Mouse (Mus musculus) frontal cortex, adult 2 months (tissue): ENCODE measurements at regions not wholly inside any gene's neighbourhood (a gene's known extent, or its start where the extent isn't known, plus 50 kb on each side); places are given as distances from the start of the nearest gene placed in this dataset.
A peak's percentile ranks its signal among the peaks of the same experiment; 100 is the strongest.

Experiments
- DNase-seq, 2 experiments: peaks; one replicate each; pipeline ENCODE4 v3.0.0; 2022; ENCODE audit warnings: low spot score in 1 of 2; ENCODE audit errors: extremely low spot score in 1 of 2

- no peak for DNase-seq
Observed at GRCm38 (mm10) chr4:105282681-105283462, 125.7 kb downstream of the Plpp3 start.

- no peak for DNase-seq
Observed at GRCm38 (mm10) chr4:105285431-105286013, 128.4 kb downstream of the Plpp3 start.

GRCm38 (mm10) chr4:105286299-105286698, 129.2 kb downstream of the Plpp3 start:
- DNase-seq = no peak

DNA sequence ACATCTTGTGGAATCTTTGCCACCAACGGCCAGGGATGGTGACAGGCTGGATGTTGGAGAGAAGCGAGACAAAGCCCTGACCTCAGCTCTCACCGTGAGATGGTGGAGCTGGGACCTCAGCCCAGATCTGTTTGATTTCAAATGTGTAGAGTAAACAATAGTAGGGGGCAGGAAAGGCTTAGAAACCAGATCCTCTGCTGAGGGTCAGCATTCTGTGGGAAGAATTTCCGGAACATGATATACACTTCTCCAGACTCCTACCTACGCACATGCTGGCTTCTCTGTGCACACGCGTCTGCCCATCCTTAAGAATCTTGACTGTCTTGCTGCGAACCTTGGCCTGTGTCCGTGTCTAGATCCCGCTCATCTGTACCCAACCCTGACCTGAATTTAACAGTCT, 129.7 kb downstream of the Plpp3 start:
- no peak for DNase-seq

DNA sequence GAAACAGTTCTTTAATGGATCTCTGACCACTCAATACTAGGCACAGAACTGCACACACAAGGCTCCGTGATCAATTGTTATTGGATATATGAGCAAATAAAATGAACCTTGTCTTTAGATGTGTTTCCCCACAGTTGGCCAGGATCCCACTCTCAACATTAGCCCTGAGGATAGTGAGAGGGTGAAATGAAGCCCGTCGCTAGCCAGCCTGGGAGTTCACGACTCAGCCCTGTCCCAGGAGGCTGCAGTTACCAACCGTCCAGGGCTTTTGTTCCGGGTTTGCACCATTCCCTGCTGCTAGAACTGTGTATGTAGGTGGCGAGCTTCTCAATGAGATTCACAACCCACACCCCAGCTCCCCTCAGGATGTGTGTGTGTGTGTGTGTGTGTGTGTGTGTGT, 130.3 kb downstream of the Plpp3 start:
- no peak for DNase-seq

DNA sequence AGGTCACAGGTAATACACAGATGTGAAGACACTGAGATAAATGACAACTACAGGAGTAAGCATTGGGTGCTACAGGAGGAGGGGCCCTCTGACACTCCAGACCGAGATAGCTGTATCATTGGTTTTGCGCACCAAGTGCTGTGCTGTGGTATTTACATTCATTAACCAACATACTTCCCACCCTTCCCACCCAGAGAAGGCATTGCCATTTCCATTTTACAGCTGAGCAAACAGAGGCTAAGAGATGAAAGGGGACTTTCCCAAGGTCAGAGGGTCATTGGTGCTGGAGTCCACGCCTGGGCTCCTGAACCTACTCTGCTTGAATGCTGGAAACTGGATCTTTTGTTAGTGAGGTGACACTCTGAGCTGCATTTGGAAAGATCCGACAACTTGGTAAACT, 132.5 kb downstream of the Plpp3 start:
- DNase-seq = no peak

DNA sequence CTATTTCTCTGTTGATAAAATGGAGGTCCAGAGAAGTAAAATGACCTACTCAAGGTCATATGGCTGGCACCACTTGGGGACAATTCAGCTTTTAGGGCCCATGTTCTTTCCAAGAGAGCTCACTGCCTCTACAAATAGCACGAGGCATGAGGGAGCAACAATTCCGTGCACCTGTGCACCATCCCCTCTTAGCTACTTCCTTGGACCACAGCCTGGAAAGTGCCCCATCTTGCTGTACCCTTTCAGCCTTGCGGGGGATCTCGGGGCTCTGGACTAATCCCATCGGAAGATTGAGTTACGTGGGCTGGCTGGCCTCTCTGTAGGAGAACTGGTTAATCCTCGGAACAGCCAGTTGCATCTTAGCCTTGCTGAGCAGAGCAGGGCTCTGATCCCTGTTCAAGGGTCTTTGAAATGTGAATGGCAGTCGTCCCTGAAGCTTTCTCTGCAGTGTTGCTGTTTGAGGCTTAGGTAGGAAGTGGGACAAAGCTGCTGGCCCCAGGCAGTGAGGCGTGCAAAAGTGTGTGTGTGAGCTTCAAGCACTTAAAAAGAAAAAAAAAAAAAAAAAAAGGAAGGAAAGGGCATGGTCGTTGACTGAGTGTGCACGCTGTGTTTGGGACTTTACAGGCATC, 133.8 kb downstream of the Plpp3 start:
- DNase-seq = no peak

- no peak for DNase-seq
Observed at GRCm38 (mm10) chr4:105291503-105291902, 134.4 kb downstream of the Plpp3 start.

DNA sequence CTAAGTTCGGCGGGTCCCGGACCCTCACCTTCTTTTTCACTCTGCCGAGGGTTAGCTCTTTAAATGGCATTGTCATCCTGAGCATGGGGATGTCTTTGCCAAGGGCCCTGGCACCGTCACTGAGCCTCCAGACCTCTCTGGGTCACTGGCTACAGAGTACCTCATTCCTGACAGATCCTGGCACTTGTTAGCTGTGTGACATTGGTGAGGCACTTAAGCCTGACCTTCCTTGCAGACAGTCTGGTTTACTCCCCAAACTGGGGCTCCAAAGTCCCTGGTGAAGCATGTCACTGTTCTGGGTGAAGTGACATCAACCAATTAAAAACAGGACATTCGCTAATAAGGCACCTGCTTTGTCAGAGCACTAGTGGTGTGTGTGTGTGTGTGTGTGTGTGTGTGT, 142.2 kb downstream of the Plpp3 start:
- DNase-seq = no peak

DNA sequence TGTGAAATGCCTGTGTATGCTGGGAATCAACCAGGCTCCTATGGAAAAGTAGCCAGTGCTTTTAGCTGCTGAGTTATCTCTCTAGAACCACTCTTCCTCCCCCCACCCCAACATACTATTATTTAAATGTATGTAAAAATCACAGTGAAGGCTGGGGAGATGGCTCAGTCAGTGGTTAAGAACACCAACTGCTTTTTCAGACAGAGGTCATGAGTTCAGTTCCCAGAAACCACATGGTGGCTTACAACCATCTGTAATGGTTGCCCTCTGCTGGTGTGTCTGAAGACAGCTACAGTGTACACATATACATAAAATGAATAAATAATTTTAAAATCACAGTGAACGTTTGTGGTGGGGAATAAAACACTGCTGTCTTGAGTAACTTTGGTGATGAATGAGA, 144.4 kb downstream of the Plpp3 start:
- DNase-seq = no peak

DNA sequence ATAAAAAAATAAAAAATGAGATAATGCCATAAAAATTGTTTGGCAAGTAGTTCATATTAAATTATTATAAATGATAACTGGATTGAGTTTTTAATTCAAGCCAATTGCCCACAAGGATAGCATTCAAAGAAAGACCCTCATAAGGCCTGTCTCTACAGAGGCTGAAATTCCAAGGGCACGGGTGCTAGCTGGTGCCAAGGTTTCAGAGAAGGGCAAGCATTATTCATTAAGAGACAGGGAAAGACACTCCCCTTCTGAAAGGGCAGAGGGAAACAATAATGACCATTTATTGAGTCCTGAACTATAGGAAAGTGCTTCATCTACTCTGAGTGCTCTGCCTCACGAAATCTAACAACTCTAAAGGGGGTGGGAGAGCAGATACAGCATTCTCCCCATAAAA, 147.0 kb downstream of the Plpp3 start:
- no peak for DNase-seq

GRCm38 (mm10) chr4:105305931-105306330, 148.8 kb downstream of the Plpp3 start:
- no peak for DNase-seq

DNA sequence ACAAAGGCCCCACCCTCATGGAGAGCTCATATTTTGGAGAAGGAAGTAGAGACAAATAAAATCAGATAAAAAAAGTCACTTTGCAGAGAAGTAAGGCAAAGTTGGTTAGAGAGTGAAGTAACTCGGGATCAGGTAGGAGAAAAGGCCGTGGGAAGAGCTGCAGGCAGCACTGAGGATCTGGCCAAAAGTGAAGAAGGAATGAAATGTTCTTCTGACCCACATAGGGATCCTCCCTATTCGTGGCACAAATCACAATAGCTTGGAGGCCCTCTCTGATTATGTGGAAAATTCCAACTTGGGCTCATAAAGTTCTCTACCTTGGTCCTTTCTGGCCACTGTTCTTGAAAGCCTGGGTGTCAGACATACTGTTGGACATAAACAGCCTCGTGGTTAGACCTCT, 150.2 kb downstream of the Plpp3 start:
- DNase-seq = no peak

DNA sequence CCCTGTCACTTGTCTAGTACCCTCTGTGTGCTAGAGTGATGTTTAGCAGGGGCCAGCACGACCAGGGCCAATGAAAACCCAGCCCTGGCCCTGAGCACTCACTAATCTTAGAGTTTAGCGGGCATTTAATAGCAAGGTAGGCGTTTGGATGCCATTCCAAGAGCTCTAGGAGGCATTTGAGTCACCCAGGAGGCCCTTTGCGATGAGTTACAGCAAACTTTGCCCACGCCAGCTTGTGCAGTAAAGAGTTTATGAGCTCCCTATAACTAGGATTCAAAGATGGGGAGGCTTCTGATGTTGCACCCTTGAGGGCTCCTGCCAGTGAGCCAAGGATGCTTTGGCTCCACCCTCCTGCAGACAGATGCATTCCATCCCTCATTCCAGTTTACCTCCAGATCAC, 150.8 kb downstream of the Plpp3 start:
- DNase-seq = no peak

GRCm38 (mm10) chr4:105308971-105309488, 151.9 kb downstream of the Plpp3 start:
- DNase-seq = no peak

DNA sequence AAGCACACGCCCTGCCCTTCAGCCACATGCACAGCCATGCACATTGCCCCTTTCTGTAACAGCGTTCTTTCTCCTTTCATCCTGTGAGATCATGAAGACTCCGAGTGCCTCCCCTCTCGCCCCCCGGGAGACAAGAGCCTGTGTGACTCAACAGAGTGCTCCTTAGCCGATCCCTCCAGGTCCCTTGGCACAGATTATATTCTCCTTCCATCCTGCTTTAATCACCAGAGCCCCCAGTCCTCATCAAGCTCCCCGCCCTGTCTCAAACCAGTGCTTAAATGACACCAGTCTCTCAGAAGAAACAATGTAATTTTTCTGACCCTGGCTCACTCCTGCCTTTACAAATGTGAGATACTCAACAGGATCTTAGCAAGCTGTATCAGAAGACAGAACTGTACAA, 155.5 kb downstream of the Plpp3 start:
- no peak for DNase-seq

DNA sequence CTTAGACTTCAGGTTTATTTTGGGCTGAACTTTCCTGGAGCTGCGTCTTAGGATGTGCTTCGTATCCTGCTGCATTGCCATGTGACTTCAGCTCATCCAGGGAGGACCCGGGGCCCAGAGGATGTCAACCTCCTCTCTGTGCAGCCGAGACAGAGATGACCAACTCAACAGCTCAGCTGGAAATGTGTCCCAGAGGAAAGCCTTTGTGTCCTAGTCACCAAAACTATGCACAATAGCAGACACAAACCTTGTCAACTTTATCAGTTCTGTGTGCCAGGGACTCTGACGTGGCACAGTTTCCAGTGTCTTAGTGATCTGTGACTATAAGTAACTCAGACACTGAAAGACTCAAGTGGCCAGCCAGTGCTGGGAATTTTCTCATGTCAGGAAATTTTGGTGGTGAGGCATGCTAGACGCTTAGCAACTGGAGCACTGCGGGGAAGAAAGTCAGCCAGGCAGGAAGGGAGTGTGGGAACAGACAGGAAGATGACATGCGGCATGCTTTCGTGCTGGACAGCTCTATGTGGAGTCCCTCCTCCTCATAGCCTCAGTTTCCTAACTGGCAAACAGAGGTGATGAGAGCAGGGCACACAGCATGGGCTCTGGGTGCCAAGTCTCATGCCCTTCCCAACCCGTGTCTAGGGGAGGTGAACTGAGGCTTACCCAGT, 156.1 kb downstream of the Plpp3 start:
- DNase-seq = no peak

DNA sequence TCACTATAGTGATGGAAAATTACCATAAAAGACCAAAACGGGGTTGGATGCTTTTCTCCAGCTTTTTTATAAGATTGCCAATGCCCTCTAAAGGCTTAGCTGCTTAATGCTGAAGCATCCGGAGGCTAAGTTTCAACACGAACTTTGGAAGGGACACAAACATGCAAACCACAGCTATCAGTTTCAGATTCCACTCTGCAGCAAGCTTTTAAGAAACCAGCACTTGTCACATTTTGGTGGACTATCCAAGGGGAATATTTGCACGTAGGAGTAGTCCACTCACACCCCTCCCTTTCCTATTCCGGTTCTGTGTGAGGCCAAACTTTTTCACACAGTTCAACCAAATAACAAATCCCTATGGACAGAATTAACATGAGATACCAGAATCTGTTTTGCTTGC, 157.9 kb downstream of the Plpp3 start:
- DNase-seq = no peak

- peak in 1 of 2 experiments; percentile 25 for DNase-seq
Observed at GRCm38 (mm10) chr4:105316478-105317206, 159.5 kb downstream of the Plpp3 start.

GRCm38 (mm10) chr4:105318421-105318820, 161.3 kb downstream of the Plpp3 start:
- no peak for DNase-seq

DNA sequence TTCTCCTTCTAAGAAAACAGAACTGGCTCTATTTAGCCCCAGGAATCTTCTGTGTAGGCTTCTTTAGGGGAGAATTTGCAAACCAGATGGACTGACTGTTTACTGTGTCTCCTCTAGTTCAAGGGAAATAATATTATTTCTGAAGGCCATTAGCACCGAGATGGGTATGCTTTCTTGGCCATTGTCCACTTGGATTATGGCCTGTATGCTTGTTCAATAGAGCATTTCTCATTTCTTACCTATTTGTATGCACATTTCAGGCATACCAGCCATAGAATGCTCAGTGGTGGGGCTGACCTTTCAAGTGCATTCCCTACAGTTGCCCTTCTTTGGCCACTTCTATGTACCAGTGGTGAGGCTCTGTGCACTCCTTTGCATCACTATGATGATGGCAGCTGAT, 166.3 kb downstream of the Plpp3 start:
- DNase-seq = no peak
